Mouse (Mus musculus): ENCODE results near the gene Stil. TPM values are rescaled to one million over a fixed set of nuclear protein-coding genes. Genes with fewer than 3 reads are reported as not detected.

The Stil gene
- total RNA-seq (2023; ENCODE audit: inconsistent age) = 0.83 to 0.97 TPM (median 0.96 TPM) in 4 replicates

DNA sequence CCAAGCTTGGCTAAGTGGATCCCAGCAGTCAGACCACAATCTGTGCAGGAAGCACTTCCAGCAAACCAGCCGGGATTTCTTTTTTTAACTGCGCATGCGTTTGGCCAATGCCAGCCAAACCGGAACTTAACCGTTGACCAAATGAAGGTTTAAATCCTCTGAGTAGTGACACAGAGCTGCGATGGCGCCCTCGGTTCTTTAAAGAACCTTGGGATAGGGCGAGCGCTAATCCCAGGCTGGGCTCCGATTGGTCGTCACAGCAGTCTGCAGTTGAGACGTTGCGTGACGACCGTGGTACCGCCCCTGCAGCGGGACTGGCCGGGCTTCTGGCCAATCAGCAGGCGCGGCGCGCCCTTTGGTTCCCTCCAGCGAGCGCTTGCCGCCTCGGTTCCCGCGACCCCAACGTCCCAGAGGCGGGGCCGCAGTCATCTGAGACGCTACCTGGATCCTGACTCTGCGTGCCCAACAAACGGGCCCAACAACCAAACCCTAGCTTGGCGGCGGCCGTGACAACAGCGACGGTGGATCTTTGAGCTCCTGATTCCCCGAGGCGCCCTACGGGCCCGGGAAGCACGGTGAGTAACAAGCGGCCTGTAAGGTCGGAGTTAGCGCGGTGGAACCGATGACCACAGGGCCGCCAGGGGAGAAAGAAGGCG, at the start of gene Stil:
Gene Stil (plus strand): TSS at position 387 of the 656 bp plus-strand sequence.

DNA sequence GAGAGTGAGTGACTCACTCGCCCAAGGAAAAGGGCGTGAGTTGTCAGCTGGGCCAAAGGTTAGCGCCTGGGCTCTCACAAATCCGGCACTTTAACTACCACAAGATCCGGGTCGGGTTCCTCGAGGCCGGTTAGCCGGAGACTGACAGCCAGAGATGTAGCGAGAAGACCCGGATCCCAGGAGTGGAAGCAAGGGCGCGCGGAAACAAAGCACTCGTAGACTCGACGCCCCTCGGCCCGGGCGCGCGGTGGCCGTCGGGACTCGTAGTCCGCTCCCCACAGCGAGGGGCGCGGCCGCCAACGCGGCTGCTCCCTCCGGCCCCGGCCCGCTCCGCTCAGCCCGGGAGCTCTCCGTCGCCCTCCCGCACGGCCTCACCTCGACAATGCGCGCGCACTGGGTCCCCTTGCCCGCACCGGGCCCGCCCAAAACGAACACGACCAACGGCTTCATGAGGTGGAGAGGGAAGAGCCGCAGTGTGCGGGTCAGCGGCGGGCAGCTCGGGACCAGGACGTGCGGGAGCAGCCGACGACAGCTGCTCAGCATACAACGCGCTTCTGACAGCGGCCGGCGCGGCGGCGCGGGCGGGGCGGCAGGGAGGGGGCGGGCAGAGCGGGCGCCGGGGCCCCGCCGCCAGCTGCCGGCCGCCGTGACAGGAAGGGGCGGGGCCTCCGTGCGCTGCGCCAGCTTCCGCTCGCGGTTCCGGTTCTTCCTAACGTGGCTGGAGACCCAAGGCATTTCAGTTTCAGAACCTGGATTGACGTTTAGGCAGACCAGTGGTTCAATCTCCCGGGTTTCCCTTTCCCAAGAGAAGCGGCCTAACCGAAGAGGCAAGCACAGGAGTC, 13.1 kb upstream of the Stil start, which contains the start of gene Cmpk1:
Gene Cmpk1 (minus strand): TSS at position 651 of the 842 bp plus-strand sequence.

DNA sequence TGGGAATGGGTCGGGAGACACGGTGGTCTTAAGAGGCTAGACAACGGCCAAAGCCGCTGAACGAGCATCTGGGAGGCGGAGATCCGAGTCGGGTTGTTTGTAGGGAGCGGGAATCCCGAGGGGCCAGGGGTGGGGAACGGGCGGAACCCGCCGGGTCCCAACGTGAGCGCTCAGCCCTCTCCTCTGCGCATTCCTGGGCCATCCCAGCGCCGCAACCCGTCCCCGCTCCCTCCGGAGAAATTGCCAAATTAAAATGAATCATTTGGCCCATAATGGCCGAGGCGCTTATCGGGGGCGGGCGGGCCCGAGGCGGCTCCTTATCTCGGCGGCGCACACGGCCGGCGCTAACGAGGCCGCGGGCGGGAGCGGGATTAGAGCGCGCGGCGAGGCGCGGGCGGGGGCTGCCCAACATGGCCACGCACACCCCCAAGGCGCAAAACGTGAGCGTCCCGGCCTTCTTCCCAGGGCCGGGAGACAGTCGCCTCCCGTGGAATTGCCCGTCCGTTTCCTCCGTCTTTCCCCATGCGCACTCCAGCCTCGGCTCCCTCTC, 56.5 kb downstream of the Stil start, which contains the start of gene Tal1:
Gene Tal1 (plus strand): TSS at position 56 of the 550 bp plus-strand sequence.

DNA sequence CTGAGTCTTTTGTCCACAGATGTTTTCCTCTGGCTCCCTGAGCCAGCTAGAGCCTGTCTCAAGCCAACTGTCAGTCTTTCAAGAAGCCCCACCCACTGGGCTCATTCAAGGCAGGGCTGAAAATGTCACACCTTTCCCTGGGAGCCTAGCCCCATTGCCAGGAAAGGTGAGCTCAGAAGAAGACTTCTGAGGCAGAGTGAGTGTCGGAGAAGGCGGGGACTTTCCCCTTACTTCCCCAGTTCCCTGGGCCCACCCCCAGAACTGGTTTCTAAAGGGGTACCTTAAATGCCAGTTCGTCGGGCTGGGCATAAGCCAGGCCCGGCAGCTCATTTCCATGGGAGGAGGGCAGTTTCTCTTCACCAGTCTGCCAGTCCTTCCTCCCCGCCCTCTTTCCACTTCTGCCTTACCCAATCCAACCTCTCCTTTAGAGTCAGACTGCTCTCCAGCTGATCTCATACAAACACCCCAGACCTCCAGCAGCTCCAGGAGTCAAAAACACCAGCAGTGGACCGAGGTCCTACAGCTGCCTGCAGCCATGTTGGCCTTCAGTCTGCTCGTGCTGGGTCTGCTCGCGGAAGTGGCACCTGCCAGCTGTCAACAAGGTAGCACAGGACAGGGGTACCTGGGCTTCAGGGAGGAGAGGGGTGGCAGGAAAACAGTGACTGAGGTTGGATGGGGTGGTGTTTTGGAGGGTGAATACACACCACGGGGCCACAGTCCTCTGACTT, 88.8 kb downstream of the Stil start, which contains the start of gene Pdzk1ip1:
Gene Pdzk1ip1 (plus strand): TSS at position 98 of the 728 bp plus-strand sequence.

Other genes with a start within 250 kb of the Stil start
- not detected in 4 replicates for gene Gm12830, start 178.4 kb upstream of the Stil start, total RNA-seq (2023; ENCODE audit: inconsistent age)
- gene Foxd2, start 91.3 kb upstream of the Stil start, total RNA-seq (2023; ENCODE audit: inconsistent age) = 0.90 to 1.6 TPM (median 1.1 TPM) in 4 replicates
- gene Foxe3, start 74.1 kb upstream of the Stil start, total RNA-seq (2023; ENCODE audit: inconsistent age) = not detected in 4 replicates
- 42.5 to 54.1 TPM (median 51.3 TPM) in 4 replicates for gene Cmpk1, start 12.9 kb upstream of the Stil start, total RNA-seq (2023; ENCODE audit: inconsistent age)
- 0.45 to 0.60 TPM in 2 of 4 replicates, not detected in the others for gene Tal1, start 56.3 kb downstream of the Stil start, total RNA-seq (2023; ENCODE audit: inconsistent age)
- not detected in 4 replicates for gene Pdzk1ip1, start 88.5 kb downstream of the Stil start, total RNA-seq (2023; ENCODE audit: inconsistent age)
- gene Cyp4x1, start 134.1 kb downstream of the Stil start, total RNA-seq (2023; ENCODE audit: inconsistent age) = not detected in 4 replicates
- not detected in 4 replicates for gene Cyp4a29, start 241.9 kb downstream of the Stil start, total RNA-seq (2023; ENCODE audit: inconsistent age)

All from B cell, adult (primary cell).